Mouse (Mus musculus): ENCODE results near the gene Olfr76. TPM values are rescaled to one million over a fixed set of nuclear protein-coding genes. Genes with fewer than 3 reads are reported as not detected.

The Olfr76 gene
- polyA plus RNA-seq (2017; shearing (Covaris generic)), result not detected

GRCm38 (mm10) chr19:12123103-12123502 is at the start of gene Olfr76:
Gene Olfr76 (minus strand): TSS chr19:12123203.

GRCm38 (mm10) chr19:12170062-12170599 is 47.1 kb upstream of the Olfr76 start, which contains the start of gene Olfr1555-ps1:
Gene Olfr1555-ps1 (minus strand): TSS chr19:12170112.

GRCm38 (mm10) chr19:12115797-12116196 is 7.2 kb downstream of the Olfr76 start, which contains the start of gene Olfr1428:
Gene Olfr1428 (minus strand): TSS chr19:12115897.

DNA sequence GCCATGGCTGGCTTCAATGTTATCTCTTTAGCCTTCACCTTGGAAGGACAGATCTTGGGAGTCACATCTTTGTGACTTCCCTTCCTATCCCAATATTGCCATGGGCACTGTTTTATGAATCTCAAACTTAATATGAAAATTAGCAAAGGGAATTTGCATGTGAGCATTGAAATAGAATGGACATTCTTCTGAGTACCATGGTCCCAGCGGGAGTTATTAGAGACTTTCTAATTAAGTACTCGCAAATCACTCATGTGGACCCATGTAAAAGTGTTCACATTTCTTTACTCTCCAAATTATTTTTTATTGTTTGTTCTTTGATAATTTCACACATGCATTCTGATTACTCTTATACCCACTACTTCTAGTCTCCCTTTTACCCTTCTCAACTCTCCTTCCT is 19.8 kb downstream of the Olfr76 start, which contains the start of gene Olfr1427:
Gene Olfr1427 (minus strand): TSS at position 101 of the 400 bp plus-strand sequence.

DNA sequence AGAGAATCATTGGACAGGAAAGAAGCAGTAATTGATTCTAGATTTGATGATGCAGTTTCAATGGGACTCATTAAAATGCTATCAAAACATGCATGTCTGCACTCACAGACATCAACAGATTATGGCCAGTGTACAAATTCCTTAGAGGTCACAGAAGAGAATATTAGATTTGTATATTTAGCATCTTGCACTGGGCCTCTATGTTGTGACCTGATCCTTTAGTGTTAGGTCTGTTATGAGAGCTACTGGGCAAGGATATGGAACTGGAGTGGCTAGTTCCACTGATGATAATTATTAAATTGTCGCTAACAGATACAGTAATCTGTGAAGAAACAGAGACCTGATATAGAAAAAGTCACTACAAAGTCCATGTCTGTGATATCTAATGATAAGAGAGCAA is 31.1 kb downstream of the Olfr76 start, which contains the start of gene Olfr1426:
Gene Olfr1426 (minus strand): TSS at position 101 of the 400 bp plus-strand sequence.

GRCm38 (mm10) chr19:12077631-12078030 is 45.4 kb downstream of the Olfr76 start, which contains the start of gene Olfr1425:
Gene Olfr1425 (minus strand): TSS chr19:12077731.

Other genes with a start within 250 kb of the Olfr76 start
- not detected for gene Olfr1419, start 248.1 kb downstream of the Olfr76 start, polyA plus RNA-seq (2017; shearing (Covaris generic))
- gene Olfr1420, start 236.6 kb downstream of the Olfr76 start, polyA plus RNA-seq (2017; shearing (Covaris generic)), result 0.17 TPM
- 20.6 TPM for gene Patl1, start 210.8 kb downstream of the Olfr76 start, polyA plus RNA-seq (2017; shearing (Covaris generic))
- gene Osbp, start 157.3 kb downstream of the Olfr76 start, polyA plus RNA-seq (2017; shearing (Covaris generic)), result 4.1 TPM
- gene Olfr1423, start 81.9 kb downstream of the Olfr76 start, polyA plus RNA-seq (2017; shearing (Covaris generic)), result not detected
- gene Olfr1424, start 60.5 kb downstream of the Olfr76 start, polyA plus RNA-seq (2017; shearing (Covaris generic)), result not detected
- not detected for gene Olfr1425, start 45.5 kb downstream of the Olfr76 start, polyA plus RNA-seq (2017; shearing (Covaris generic))
- not detected for gene Olfr1426, start 31.2 kb downstream of the Olfr76 start, polyA plus RNA-seq (2017; shearing (Covaris generic))
- gene Olfr1427, start 19.9 kb downstream of the Olfr76 start, polyA plus RNA-seq (2017; shearing (Covaris generic)), result not detected
- gene Olfr1428, start 7.3 kb downstream of the Olfr76 start, polyA plus RNA-seq (2017; shearing (Covaris generic)), result not detected
- gene Olfr1555-ps1, start 46.9 kb upstream of the Olfr76 start, polyA plus RNA-seq (2017; shearing (Covaris generic)), result 0.10 TPM
- not detected for gene Olfr1431, start 77.4 kb upstream of the Olfr76 start, polyA plus RNA-seq (2017; shearing (Covaris generic))
- not detected for gene Olfr1432, start 109.4 kb upstream of the Olfr76 start, polyA plus RNA-seq (2017; shearing (Covaris generic))
- gene Olfr262, start 118.5 kb upstream of the Olfr76 start, polyA plus RNA-seq (2017; shearing (Covaris generic)), result not detected
- not detected for gene Olfr235, start 137.8 kb upstream of the Olfr76 start, polyA plus RNA-seq (2017; shearing (Covaris generic))
- gene Olfr1434, start 156.7 kb upstream of the Olfr76 start, polyA plus RNA-seq (2017; shearing (Covaris generic)), result not detected
- gene Olfr1436, start 175.9 kb upstream of the Olfr76 start, polyA plus RNA-seq (2017; shearing (Covaris generic)), result not detected
- not detected for gene Olfr1437, start 201.9 kb upstream of the Olfr76 start, polyA plus RNA-seq (2017; shearing (Covaris generic))
- gene Olfr1438-ps1, start 212.7 kb upstream of the Olfr76 start, polyA plus RNA-seq (2017; shearing (Covaris generic)), result not detected

All from inflammation-experienced regulatory T-cells, adult 16 weeks (primary cell).